Mouse (Mus musculus): ENCODE measurements around the gene Sv2b. TPM values are rescaled to one million over a fixed set of nuclear protein-coding genes. Genes with fewer than 3 reads are reported as not detected.
"Not testable (repeated sequence)": the region's sequence is repeated elsewhere in the genome, so short reads cannot be mapped to it uniquely, and the experiment has no call there.

Gene Sv2b
- polyA plus RNA-seq, 1 experiment from 2014 or later = 0.11 TPM

DNA sequence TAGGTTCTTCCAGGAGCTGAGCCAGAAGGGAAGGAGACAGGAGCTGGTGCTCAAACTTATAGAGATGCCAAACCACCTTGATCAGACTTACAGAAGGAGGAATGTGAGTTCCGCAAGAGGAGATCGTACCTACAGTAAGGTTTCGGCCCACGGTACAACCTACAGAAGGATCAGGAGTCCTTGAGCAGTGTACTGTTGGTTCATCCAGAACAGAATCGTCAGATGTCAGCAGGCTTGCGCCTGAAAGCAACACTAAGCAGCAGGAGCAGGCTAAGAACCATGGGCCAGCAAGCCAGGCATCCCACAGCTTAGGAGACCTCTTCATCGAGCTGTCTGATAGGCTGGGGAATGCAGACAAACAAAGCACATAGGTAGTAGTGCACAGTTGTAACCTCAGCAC lies 92.9 kb downstream of the Sv2b start:
- Histone ChIP-seq H3K4me2 (no peak overlapping the region), H3K27me3 (replicated peaks; ENCODE audit: control insufficient read depth, insufficient read depth, low read length) (no peaks in the 10 kb centered on the region), H3K27ac (ENCODE audit: low read depth, low read length) (no peak overlapping the region), H3K36me3 (ENCODE audit: control insufficient read depth, insufficient read depth, low read length) (no peaks in the 10 kb centered on the region), H3K9ac (ENCODE audit: low read depth, low read length) (no peak overlapping the region), H3K9me3 (ENCODE audit: control insufficient read depth, low read length) (no peaks in the 10 kb centered on the region), H3K4me1 (replicated peaks; ENCODE audit: control insufficient read depth, insufficient read depth, low read length) (no peaks in the 10 kb centered on the region), H3K4me3 (ENCODE audit: low read depth, low read length) (no peak overlapping the region)
- ATAC-seq (replicated peaks; ENCODE audit: low FRiP score) (no peak), DNase-seq (ENCODE audit: low spot score) (no peak)
- WGBS = 80% methylated on average over 7 of the region's 7 CpGs

DNA sequence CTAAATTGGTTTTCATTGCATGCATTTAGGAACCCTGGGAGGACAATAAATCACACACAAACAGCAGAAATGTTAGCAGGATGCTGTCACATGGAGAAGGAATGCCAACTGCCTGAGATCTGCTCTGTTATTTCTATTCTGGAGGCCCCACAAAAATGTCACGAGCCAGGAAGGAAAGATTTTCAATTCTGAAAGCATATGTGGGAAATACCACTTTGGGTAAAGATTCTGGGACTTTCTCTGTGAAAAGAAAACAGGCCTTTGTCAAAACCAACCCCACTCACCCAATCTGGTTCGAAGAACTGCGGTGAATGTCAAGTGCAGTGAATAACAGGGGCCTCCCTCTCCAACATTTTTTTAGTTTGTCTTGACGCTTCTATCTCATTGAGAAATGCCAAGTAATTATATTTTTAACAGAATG lies 99.8 kb downstream of the Sv2b start:
- Histone ChIP-seq H3K4me1 (replicated peaks; ENCODE audit: control insufficient read depth, insufficient read depth, low read length) (no peaks in the 10 kb centered on the region), H3K4me2 (no peak overlapping the region), H3K27ac (ENCODE audit: low read depth, low read length) (no peak overlapping the region), H3K27me3 (replicated peaks; ENCODE audit: control insufficient read depth, insufficient read depth, low read length) (no peaks in the 10 kb centered on the region), H3K36me3 (ENCODE audit: control insufficient read depth, insufficient read depth, low read length) (no peaks in the 10 kb centered on the region), H3K9me3 (ENCODE audit: control insufficient read depth, low read length) (no peaks in the 10 kb centered on the region), H3K4me3 (ENCODE audit: low read depth, low read length) (no peak overlapping the region), H3K9ac (ENCODE audit: low read depth, low read length) (no peak overlapping the region)
- 66% methylated on average over 4 of the region's 4 CpGs for WGBS
- ATAC-seq (replicated peaks; ENCODE audit: low FRiP score) (no peak), DNase-seq (ENCODE audit: low spot score) (no peak)

DNA sequence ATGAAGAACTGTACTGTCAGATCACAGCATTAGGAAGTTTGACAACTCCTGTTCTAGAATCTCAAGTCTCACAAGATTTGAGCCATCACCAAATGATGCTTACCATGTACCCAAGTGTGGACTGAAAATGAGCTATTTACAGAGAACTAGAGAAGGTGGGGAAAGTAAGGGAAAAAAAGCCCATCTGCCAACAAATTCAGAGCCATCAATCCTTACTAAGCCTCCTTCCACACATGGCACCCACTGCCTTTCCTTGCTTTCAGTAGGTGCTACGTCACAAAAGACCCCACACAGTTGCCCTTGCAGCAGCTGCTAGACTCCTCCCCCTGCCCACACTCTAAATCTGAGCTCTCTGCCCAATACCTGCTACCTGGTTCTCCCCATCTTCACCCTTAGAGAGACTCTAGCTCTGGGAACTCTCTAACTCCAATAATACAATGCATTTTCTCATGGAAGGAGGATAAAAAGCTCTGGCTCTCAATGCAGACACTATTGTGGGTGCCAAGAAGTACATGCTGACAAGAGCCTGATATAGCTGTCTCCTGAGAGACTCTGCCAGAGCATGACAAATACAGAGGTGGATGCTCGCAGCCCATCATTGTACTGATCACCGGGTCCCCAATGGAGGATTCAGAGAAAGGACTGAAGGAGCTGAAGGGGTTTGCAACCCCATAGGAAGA lies 101.0 kb downstream of the Sv2b start:
- H3K4me2 ChIP-seq = no peak overlapping the region
- H3K4me1 ChIP-seq (replicated peaks; ENCODE audit: control insufficient read depth, insufficient read depth, low read length) = no peaks in the 10 kb centered on the region
- DNase-seq (ENCODE audit: low spot score) (no peak), ATAC-seq (replicated peaks; ENCODE audit: low FRiP score) (no peak)
- H3K27ac ChIP-seq (ENCODE audit: low read depth, low read length) = no peak overlapping the region
- H3K9ac ChIP-seq (ENCODE audit: low read depth, low read length) = no peak overlapping the region
- no peaks in the 10 kb centered on the region for H3K27me3 ChIP-seq (replicated peaks; ENCODE audit: control insufficient read depth, insufficient read depth, low read length)
- no peak overlapping the region for H3K4me3 ChIP-seq (ENCODE audit: low read depth, low read length)
- H3K9me3 ChIP-seq (ENCODE audit: control insufficient read depth, low read length) = no peaks in the 10 kb centered on the region
- H3K36me3 ChIP-seq (ENCODE audit: control insufficient read depth, insufficient read depth, low read length) = no peaks in the 10 kb centered on the region
- 76% methylated on average over 3 of the region's 3 CpGs for WGBS

- Histone ChIP-seq H3K4me1 (replicated peaks; ENCODE audit: control insufficient read depth, insufficient read depth, low read length) (no peaks in the 10 kb centered on the region), H3K4me3 (ENCODE audit: low read depth, low read length) (no peak overlapping the region), H3K4me2 (no peak overlapping the region), H3K9ac (ENCODE audit: low read depth, low read length) (no peak overlapping the region), H3K27me3 (replicated peaks; ENCODE audit: control insufficient read depth, insufficient read depth, low read length) (no peaks in the 10 kb centered on the region), H3K27ac (ENCODE audit: low read depth, low read length) (no peak overlapping the region), H3K36me3 (ENCODE audit: control insufficient read depth, insufficient read depth, low read length) (no peaks in the 10 kb centered on the region), H3K9me3 (ENCODE audit: control insufficient read depth, low read length) (no peaks in the 10 kb centered on the region)
- 87% methylated on average over 3 of the region's 3 CpGs for WGBS
- ATAC-seq (replicated peaks; ENCODE audit: low FRiP score) = no peak
- no peak for DNase-seq (ENCODE audit: low spot score)
Measured at GRCm38 (mm10) chr7:75206671-75207070, 102.4 kb downstream of the Sv2b start.

DNA sequence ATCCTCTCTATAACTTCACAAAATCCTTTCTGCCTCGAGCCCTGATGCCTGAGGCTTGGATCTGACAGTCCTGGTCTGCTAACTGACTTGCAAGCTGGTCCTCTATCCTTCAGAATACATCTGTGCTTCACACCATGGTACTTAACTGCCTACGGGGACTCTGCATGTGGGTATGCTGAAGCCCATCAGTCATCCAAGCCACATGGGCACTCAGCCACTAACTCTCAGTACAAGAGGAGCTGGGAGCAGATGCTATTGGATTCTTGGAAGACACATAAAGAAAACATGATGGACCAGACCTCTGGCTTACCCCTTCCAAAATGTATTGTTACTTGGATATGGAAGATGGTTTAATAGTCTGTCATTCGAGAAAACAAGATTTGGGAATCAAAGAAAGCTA lies 103.7 kb downstream of the Sv2b start:
- Histone ChIP-seq H3K9ac (ENCODE audit: low read depth, low read length) (no peak overlapping the region), H3K36me3 (ENCODE audit: control insufficient read depth, insufficient read depth, low read length) (no peaks in the 10 kb centered on the region), H3K9me3 (ENCODE audit: control insufficient read depth, low read length) (no peaks in the 10 kb centered on the region), H3K4me1 (replicated peaks; ENCODE audit: control insufficient read depth, insufficient read depth, low read length) (no peaks in the 10 kb centered on the region), H3K4me3 (ENCODE audit: low read depth, low read length) (no peak overlapping the region), H3K27me3 (replicated peaks; ENCODE audit: control insufficient read depth, insufficient read depth, low read length) (no peaks in the 10 kb centered on the region), H3K27ac (ENCODE audit: low read depth, low read length) (no peak overlapping the region), H3K4me2 (no peak overlapping the region)
- DNase-seq (ENCODE audit: low spot score) (no peak), ATAC-seq (replicated peaks; ENCODE audit: low FRiP score) (no peak)
- 69% methylated on average over 3 of the region's 3 CpGs for WGBS

DNA sequence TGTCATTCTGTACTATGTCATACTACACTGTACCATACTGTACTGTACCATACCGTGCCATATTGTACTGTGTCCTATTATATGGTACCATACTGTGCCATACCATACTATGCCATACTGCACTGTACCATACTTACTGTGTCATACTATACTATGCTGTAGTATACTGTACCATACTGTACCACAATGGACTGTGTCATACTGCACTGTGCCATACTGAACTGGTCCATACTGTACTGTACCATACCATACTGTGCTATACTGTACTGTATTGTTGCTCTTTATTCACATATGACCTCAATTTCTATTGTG lies 114.2 kb downstream of the Sv2b start:
- not testable (repeated sequence) for H3K4me3 ChIP-seq (ENCODE audit: low read depth, low read length); H3K27ac ChIP-seq (ENCODE audit: low read depth, low read length); H3K9me3 ChIP-seq (ENCODE audit: control insufficient read depth, low read length); H3K27me3 ChIP-seq (replicated peaks; ENCODE audit: control insufficient read depth, insufficient read depth, low read length); H3K4me1 ChIP-seq (replicated peaks; ENCODE audit: control insufficient read depth, insufficient read depth, low read length); H3K9ac ChIP-seq (ENCODE audit: low read depth, low read length); H3K4me2 ChIP-seq; H3K36me3 ChIP-seq (ENCODE audit: control insufficient read depth, insufficient read depth, low read length); DNase-seq (ENCODE audit: low spot score)
- 79% methylated on average over 1 of the region's 1 CpGs for WGBS
- peak; percentile 45 for ATAC-seq (replicated peaks; ENCODE audit: low FRiP score)

DNA sequence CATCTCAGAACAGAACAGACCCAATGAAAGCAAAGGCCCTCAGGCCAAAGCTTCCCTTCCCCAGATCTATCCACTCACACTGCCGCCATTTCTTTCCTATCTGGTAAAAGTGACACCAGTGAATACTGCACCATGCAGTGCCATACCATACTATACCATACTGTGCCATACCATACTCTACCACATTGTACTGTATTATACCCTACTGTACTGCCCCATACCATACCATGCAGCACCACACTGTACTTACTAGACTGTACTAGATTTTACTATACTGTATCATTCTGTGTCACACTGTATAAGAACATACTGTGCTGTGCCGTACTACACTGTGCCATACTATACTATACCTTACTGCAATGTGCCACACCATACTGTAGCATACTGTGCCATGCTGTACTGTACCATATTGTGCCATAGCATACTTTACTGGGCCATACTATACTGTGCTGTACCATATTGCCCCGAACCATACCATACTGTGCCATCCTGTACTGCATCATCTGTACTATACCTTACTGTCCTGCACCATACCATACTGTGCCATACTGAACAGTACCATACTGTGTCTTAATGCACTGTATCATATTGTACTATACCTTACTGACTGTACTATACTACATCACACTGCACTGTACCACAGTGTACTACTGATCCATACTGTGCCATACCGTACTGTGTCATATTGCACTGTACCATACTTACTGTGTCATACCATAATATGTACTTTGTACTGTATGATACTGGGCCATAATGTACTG lies 114.7 kb downstream of the Sv2b start:
- Histone ChIP-seq H3K9ac (ENCODE audit: low read depth, low read length) (no peak overlapping the region), H3K4me3 (ENCODE audit: low read depth, low read length) (no peak overlapping the region), H3K27me3 (replicated peaks; ENCODE audit: control insufficient read depth, insufficient read depth, low read length) (no peaks in the 10 kb centered on the region), H3K36me3 (ENCODE audit: control insufficient read depth, insufficient read depth, low read length) (no peaks in the 10 kb centered on the region), H3K4me1 (replicated peaks; ENCODE audit: control insufficient read depth, insufficient read depth, low read length) (no peaks in the 10 kb centered on the region), H3K9me3 (ENCODE audit: control insufficient read depth, low read length) (no peaks in the 10 kb centered on the region), H3K27ac (ENCODE audit: low read depth, low read length) (no peak overlapping the region), H3K4me2 (no peak overlapping the region)
- DNase-seq (ENCODE audit: low spot score) (no peak), ATAC-seq (replicated peaks; ENCODE audit: low FRiP score) (no peak)
- WGBS = 84% methylated on average over 4 of the region's 4 CpGs

GRCm38 (mm10) chr7:75190192-75190591 lies 118.9 kb downstream of the Sv2b start:
- H3K27ac ChIP-seq (ENCODE audit: low read depth, low read length) = no peak overlapping the region
- no peak overlapping the region for H3K9ac ChIP-seq (ENCODE audit: low read depth, low read length)
- ATAC-seq (replicated peaks; ENCODE audit: low FRiP score) = no peak

DNA sequence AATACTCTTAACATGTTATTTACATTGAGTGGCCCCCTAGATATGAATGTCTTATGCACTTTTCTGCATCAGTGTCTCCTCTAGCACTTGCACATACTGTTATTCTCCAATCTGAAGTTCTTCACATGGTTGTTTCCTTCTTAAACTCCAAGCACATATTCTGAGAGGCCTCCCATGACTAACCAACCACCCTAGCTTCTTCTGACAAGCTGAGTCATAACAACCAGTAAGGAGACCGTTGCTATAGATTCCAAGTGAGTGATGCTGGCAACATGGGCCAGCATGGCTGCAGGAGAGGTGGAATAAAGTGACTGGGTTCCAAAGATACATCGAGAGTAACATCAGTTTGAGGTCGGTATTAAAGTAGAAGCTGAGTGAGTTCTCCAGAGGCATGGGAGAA lies 134.0 kb downstream of the Sv2b start:
- no peak overlapping the region for H3K27ac ChIP-seq (ENCODE audit: low read depth, low read length)
- ATAC-seq (replicated peaks; ENCODE audit: low FRiP score) (no peak), DNase-seq (ENCODE audit: low spot score) (no peak)
- H3K4me2 ChIP-seq = no peak overlapping the region
- 76% methylated on average over 3 of the region's 3 CpGs for WGBS
- H3K9me3 ChIP-seq (ENCODE audit: control insufficient read depth, low read length) = no peaks in the 10 kb centered on the region
- H3K9ac ChIP-seq (ENCODE audit: low read depth, low read length) = no peak overlapping the region
- H3K4me3 ChIP-seq (ENCODE audit: low read depth, low read length) = no peak overlapping the region
- no peaks in the 10 kb centered on the region for H3K36me3 ChIP-seq (ENCODE audit: control insufficient read depth, insufficient read depth, low read length)
- H3K27me3 ChIP-seq (replicated peaks; ENCODE audit: control insufficient read depth, insufficient read depth, low read length) = no peaks in the 10 kb centered on the region
- no peaks in the 10 kb centered on the region for H3K4me1 ChIP-seq (replicated peaks; ENCODE audit: control insufficient read depth, insufficient read depth, low read length)

More at GRCm38 (mm10) chr7:75190192-75190591, 118.9 kb downstream of the Sv2b start:
- H3K4me2 ChIP-seq = no peak overlapping the region
- WGBS = 66% methylated on average over 3 of the region's 3 CpGs
- H3K4me3 ChIP-seq (ENCODE audit: low read depth, low read length) = no peak overlapping the region
- no peaks in the 10 kb centered on the region for H3K36me3 ChIP-seq (ENCODE audit: control insufficient read depth, insufficient read depth, low read length)
- H3K27me3 ChIP-seq (replicated peaks; ENCODE audit: control insufficient read depth, insufficient read depth, low read length) = no peaks in the 10 kb centered on the region
- no peak for DNase-seq (ENCODE audit: low spot score)
- no peaks in the 10 kb centered on the region for H3K4me1 ChIP-seq (replicated peaks; ENCODE audit: control insufficient read depth, insufficient read depth, low read length)
- no peaks in the 10 kb centered on the region for H3K9me3 ChIP-seq (ENCODE audit: control insufficient read depth, low read length)

Measured in liver, embryonic 11.5 days (tissue).